Mouse (Mus musculus) forebrain, embryonic 15.5 days (tissue): Measurements from ENCODE around the gene AC124502.3. TPM values are rescaled to one million over a fixed set of nuclear protein-coding genes. Genes with fewer than 3 reads are reported as not detected.

Source experiments
- ATAC-seq: fragments of 200-750 bp; cut with Nextera tagmentation; replicated peaks from 2 replicates; pipeline ENCODE4 v1.8.0; 2017; ENCODE audit warnings: mild to moderate bottlenecking, moderate TSS enrichment, moderate library complexity
- H3K27ac ChIP-seq: fragments of 300-500 bp; sonication (generic); replicated peaks from 2 replicates; pipeline ENCODE4 v1.5.1; 2015; ENCODE audit warnings: mild to moderate bottlenecking, inconsistent platforms
- H3K27me3 ChIP-seq: fragments of 300-500 bp; sonication (generic); 2 replicates; pipeline ENCODE4 v1.6.1; 2015; ENCODE audit warnings: inconsistent platforms
- H3K36me3 ChIP-seq: fragments of 300-500 bp; sonication (generic); 2 replicates; pipeline ENCODE4 v1.6.1; 2015; ENCODE audit warnings: mild to moderate bottlenecking, inconsistent platforms
- H3K4me1 ChIP-seq: fragments of 300-500 bp; sonication (generic); 2 replicates; pipeline ENCODE4 v1.6.1; 2015; ENCODE audit warnings: inconsistent platforms
- H3K4me2 ChIP-seq: fragments of 300-500 bp; sonication (generic); replicated peaks from 2 replicates; pipeline ENCODE4 v1.6.1; 2015; ENCODE audit warnings: mild to moderate bottlenecking, inconsistent platforms
- H3K4me3 ChIP-seq: fragments of 300-500 bp; sonication (generic); 2 replicates; pipeline ENCODE4 v1.5.1; 2015; ENCODE audit warnings: mild to moderate bottlenecking, inconsistent platforms
- H3K9ac ChIP-seq: fragments of 300-500 bp; sonication (generic); replicated peaks from 2 replicates; pipeline ENCODE4 v1.6.1; 2015; ENCODE audit warnings: mild to moderate bottlenecking, inconsistent platforms
- H3K9me3 ChIP-seq: fragments of 300-500 bp; sonication (generic); 2 replicates; pipeline ENCODE4 v1.6.1; 2016; ENCODE audit warnings: inconsistent platforms
- WGBS: fragments of 180-500 bp; shearing (Covaris S2); methylation state at CpG from one replicate; pipeline ENCODE4 v1.1.7; 2015; ENCODE audit warnings: mixed read lengths; 5-methylcytosine and 5-hydroxymethylcytosine counted together
- polyA plus RNA-seq: library from polyadenylated mRNA; unstranded; fragments of >200 nt; fragmentation: Nextera tagmentation; extraction: Ambion mirVana; gene quantifications from 2 replicates; pipeline ENCODE4 v1.2.1, GENCODE M21; 2015

The AC124502.3 gene
- polyA plus RNA-seq, 1 experiment from 2014 or later = 4.0 TPM

DNA sequence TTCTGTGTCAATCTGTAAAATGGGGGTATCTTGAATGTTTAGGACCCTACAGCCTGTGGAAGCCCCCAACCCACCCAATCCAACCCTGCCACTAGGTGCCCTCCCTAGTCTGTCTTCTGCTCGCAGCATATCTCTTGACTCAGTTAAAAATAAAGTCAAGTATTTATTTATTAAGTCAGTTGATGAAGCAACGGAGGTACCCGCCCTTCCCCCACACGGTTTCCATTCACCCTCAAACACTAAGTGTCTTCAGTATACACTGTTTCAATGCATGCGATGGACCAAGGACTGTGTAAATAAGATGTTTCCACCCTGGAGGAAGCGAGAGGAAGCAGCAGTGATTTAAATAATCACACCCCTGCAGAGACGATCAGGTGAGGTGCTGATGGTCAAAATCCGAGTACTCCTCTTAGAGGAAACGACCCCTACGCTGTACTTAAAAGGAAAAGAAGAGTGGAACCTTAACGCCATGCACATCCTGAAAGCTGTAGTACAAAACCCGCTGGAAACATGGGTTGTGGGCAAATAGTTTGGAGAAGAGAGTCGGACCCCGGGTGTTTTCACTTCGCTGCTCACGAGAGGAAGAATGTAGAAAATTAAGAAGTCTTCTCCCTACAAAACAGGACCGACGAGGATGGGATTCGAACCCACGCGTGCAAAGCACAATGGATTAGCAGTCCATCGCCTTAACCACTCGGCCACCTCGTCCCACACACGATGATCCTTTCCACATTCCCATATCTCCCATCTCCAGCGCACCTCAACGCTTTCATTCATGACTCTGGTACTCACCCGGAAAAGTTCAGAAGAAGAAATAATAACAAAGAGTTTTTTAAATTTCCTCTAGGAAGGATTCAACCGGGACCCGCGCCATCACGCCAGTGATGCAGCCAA is 766 bp upstream of the AC124502.3 start:
- H3K4me2 ChIP-seq = peak overlapping the region; percentile 97
- peak overlapping the region; percentile 88 for H3K27ac ChIP-seq
- H3K9me3 ChIP-seq = no peaks in the 10 kb centered on the region
- peak; percentile 55 for ATAC-seq
- H3K4me3 ChIP-seq = peak overlapping the region; percentile 74
- H3K9ac ChIP-seq = peak overlapping the region; percentile 97
- peaks cover 42% of the 10 kb centered on the region for H3K4me1 ChIP-seq
- no peaks in the 10 kb centered on the region for H3K27me3 ChIP-seq
- WGBS = 5% methylated on average over 32 of the region's 32 CpGs
- peaks cover 4% of the 10 kb centered on the region for H3K36me3 ChIP-seq

DNA sequence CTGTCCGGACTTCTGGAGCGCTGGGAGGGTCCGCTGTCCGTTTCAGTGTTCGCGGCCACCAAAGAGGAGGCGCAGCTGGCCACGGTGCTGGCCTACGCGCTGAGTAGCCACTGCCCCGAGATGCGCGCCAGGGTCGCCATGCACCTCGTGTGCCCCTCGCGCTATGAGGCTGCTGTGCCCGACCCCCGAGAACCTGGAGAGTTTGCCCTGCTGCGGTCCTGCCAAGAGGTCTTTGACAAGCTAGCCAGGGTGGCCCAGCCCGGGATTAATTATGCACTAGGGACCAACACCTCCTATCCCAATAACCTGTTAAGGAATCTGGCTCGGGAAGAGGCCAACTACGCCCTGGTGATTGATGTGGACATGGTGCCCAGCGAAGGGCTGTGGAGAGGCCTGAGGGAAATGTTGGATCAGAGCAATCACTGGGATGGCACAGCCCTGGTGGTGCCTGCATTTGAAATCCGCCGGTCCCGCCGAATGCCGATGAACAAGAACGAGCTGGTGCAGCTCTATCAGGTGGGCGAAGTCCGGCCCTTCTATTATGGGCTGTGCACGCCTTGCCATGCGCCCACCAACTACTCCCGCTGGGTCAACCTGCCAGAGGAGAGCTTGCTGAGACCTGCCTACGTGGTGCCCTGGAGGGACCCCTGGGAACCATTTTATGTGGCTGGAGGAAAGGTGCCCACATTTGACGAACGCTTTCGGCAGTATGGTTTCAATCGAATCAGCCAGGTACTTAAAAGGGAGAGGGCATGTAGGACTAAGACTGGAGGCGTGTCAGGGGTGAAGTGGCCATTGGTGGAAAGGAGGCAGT is 817 bp downstream of the AC124502.3 start:
- Histone ChIP-seq H3K9me3 (no peaks in the 10 kb centered on the region), H3K27ac (peak overlapping the region; percentile 88), H3K4me2 (peak overlapping the region; percentile 97), H3K4me3 (peak overlapping the region; percentile 74), H3K9ac (peak overlapping the region; percentile 97), H3K36me3 (peaks cover 13% of the 10 kb centered on the region), H3K27me3 (no peaks in the 10 kb centered on the region), H3K4me1 (peaks cover 42% of the 10 kb centered on the region)
- ATAC-seq = 0 out of 2 replicates have a peak, but pooled peaks have one; percentile 2
- 7% methylated on average over 41 of the region's 41 CpGs for WGBS

- Histone ChIP-seq H3K36me3 (peaks cover 19% of the 10 kb centered on the region), H3K4me2 (peak within 1 kb of the TSS; percentile 97)
- ATAC-seq = peak; percentile 59
Measured at GRCm38 (mm10) chr19:5040862-5041523, 2.3 kb downstream of the AC124502.3 start, which contains the start of gene Brms1. Gene Brms1 (plus strand): TSS chr19:5041354.

GRCm38 (mm10) chr19:5041588-5041987 is 2.9 kb downstream of the AC124502.3 start:
- peaks cover 25% of the 10 kb centered on the region for H3K36me3 ChIP-seq
- H3K9ac ChIP-seq = peak overlapping the region; percentile 76
- peak; percentile 7; the same call in 1 of the 2 replicates for ATAC-seq
- peak overlapping the region; percentile 97 for H3K4me2 ChIP-seq
- H3K9me3 ChIP-seq = no peaks in the 10 kb centered on the region
- 2% methylated on average over 16 of the region's 16 CpGs for WGBS
- no peaks in the 10 kb centered on the region for H3K27me3 ChIP-seq
- H3K27ac ChIP-seq = peak overlapping the region; percentile 67
- H3K4me1 ChIP-seq = peaks cover 42% of the 10 kb centered on the region
- H3K4me3 ChIP-seq = peak overlapping the region; percentile 74

More at GRCm38 (mm10) chr19:5040862-5041523, 2.3 kb downstream of the AC124502.3 start, which contains the start of gene Brms1:
- no peaks in the 10 kb centered on the region for H3K27me3 ChIP-seq
- 7% methylated on average over 40 of the region's 40 CpGs for WGBS
- peaks cover 42% of the 10 kb centered on the region for H3K4me1 ChIP-seq
- peak within 1 kb of the TSS; percentile 74 for H3K4me3 ChIP-seq
- H3K27ac ChIP-seq = peak within 1 kb of the TSS; percentile 67
- H3K9ac ChIP-seq = peak within 1 kb of the TSS; percentile 76
- no peaks in the 10 kb centered on the region for H3K9me3 ChIP-seq

GRCm38 (mm10) chr19:5045531-5045930 is 6.8 kb downstream of the AC124502.3 start:
- Histone ChIP-seq H3K27ac (no peak overlapping the region), H3K4me3 (no peak overlapping the region), H3K9ac (no peak overlapping the region), H3K36me3 (peaks cover 53% of the 10 kb centered on the region), H3K4me2 (no peak overlapping the region), H3K9me3 (no peaks in the 10 kb centered on the region), H3K27me3 (peaks cover 4% of the 10 kb centered on the region; the same call in 1 of the 2 replicates), H3K4me1 (peaks cover 32% of the 10 kb centered on the region)
- 87% methylated on average over 4 of the region's 4 CpGs for whole genome bisulfite sequencing
- no peak for ATAC-seq

DNA sequence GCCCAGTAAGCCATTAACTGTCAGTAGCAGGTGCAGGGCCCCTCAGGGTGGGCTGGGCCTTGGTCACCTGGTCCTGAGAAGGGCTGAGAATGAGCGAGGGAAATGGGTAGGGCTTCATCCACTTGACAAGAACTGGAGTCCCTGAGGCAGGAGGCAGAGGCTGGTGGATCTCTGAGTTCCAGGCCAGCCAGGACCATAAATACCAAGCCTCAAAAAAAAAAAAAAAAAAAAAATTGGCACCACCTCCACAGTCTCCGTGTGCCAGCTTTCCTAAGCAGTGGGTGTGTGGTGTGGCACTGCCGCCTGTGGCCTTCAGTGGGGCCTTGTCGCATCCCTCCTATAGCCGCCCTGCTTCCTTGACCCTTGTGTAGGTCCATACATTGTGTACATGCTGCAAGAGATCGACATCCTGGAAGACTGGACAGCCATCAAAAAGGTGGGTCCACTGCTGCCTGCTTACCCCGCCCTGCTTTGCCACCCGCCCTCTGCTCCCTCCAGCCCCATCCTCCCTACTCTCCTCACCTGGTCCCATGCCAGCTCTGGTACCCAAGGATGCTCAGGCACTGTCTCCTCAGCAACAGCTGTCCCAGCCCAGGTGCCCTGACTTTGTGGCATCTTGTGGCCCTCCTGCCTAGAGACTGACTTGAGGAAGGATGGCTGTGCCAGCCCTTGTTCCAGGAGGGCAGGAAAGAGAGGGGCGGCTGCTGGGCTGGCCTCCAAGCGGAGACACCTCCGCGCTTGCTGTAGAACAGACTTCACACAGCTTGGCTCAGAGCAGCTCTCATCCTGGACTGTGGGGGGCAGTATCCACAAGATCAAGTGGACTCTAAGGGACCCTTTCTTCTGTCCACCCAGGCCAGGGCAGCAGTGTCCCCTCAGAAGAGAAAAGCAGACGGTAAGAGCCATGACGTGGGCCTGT is 9.7 kb downstream of the AC124502.3 start:
- ATAC-seq = no peak
- peaks cover 20% of the 10 kb centered on the region for H3K4me1 ChIP-seq
- peaks cover 48% of the 10 kb centered on the region for H3K36me3 ChIP-seq
- H3K9me3 ChIP-seq = no peaks in the 10 kb centered on the region
- 84% methylated on average over 14 of the region's 14 CpGs for WGBS
- no peak overlapping the region for H3K9ac ChIP-seq
- H3K4me3 ChIP-seq = no peak overlapping the region
- no peak overlapping the region for H3K27ac ChIP-seq
- H3K27me3 ChIP-seq = peaks cover 29% of the 10 kb centered on the region
- H3K4me2 ChIP-seq = no peak overlapping the region

DNA sequence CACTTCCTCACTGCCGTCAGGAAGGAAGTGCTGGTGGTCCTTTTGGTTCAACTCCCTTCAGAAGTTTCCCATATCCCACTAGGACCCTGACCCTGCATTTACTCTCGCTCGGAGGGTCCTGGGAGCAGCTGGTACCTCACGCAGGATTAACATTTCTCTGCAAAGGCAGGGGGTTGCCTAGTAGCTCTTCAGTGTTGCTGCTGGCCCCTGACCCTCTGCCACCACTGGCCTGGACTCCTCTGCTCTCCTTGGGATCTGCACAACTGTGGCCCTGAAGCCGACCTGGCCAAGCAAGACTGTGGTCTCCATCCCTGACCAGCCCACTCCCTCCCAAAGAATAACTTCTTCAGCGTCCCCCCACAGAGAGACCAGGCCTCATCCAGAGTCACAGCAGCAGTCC is 10.6 kb downstream of the AC124502.3 start:
- H3K9ac ChIP-seq = no peak overlapping the region
- H3K4me1 ChIP-seq = peaks cover 20% of the 10 kb centered on the region
- H3K9me3 ChIP-seq = no peaks in the 10 kb centered on the region
- no peak for ATAC-seq
- H3K4me2 ChIP-seq = no peak overlapping the region
- WGBS = 78% methylated on average over 6 of the region's 6 CpGs
- H3K27ac ChIP-seq = 0 out of 2 replicates have a peak overlapping the region, but pooled peaks have one; percentile 17
- H3K36me3 ChIP-seq = peaks cover 41% of the 10 kb centered on the region
- H3K27me3 ChIP-seq = peaks cover 35% of the 10 kb centered on the region
- no peak overlapping the region for H3K4me3 ChIP-seq

GRCm38 (mm10) chr19:5050047-5050905 is 11.6 kb downstream of the AC124502.3 start, which contains the start of gene Rin1:
Gene Rin1 (plus strand): TSS chr19:5050481.
- Histone ChIP-seq H3K36me3 (peaks cover 35% of the 10 kb centered on the region), H3K27me3 (peaks cover 35% of the 10 kb centered on the region), H3K9me3 (no peaks in the 10 kb centered on the region), H3K27ac (0 out of 2 replicates have a peak within 1 kb of the TSS, but pooled peaks have one; percentile 17), H3K4me2 (no peak within 1 kb of the TSS), H3K9ac (no peak within 1 kb of the TSS), H3K4me1 (peaks cover 20% of the 10 kb centered on the region), H3K4me3 (no peak within 1 kb of the TSS)
- WGBS = 18% methylated on average over 13 of the region's 14 CpGs
- ATAC-seq = peak; percentile 59

DNA sequence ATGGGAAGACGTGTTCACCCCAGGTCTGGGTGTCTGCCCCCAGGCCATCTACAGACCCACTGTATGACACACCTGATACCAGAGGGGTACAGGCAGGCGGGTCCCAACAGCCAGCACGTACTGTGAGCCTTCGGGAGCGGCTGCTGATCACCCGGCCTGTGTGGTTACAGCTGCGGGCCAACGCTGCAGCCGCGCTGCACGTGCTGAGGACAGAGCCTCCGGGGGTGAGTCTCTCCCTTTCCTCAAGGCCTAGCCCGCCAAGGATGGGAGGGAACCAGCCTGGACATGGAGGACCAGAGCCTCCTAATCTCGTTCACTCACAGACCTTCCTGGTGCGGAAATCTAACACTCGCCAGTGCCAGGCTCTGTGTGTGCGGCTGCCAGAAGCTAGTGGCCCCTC is 12.3 kb downstream of the AC124502.3 start:
- Histone ChIP-seq H3K4me1 (peaks cover 20% of the 10 kb centered on the region), H3K9ac (no peak overlapping the region), H3K27me3 (peaks cover 35% of the 10 kb centered on the region), H3K27ac (no peak overlapping the region), H3K36me3 (peaks cover 33% of the 10 kb centered on the region), H3K4me3 (no peak overlapping the region), H3K4me2 (no peak overlapping the region), H3K9me3 (no peaks in the 10 kb centered on the region)
- no peak for ATAC-seq
- WGBS = 7% methylated on average over 17 of the region's 17 CpGs

- no peak overlapping the region for H3K27ac ChIP-seq
- peaks cover 23% of the 10 kb centered on the region for H3K4me1 ChIP-seq
- H3K9me3 ChIP-seq = no peaks in the 10 kb centered on the region
- 33% methylated on average over 3 of the region's 3 CpGs for WGBS
- H3K27me3 ChIP-seq = peaks cover 35% of the 10 kb centered on the region
- H3K4me3 ChIP-seq = no peak overlapping the region
- H3K36me3 ChIP-seq = peaks cover 28% of the 10 kb centered on the region
- H3K4me2 ChIP-seq = no peak overlapping the region
- no peak for ATAC-seq
- H3K9ac ChIP-seq = no peak overlapping the region
Measured at GRCm38 (mm10) chr19:5051515-5051914, 12.8 kb downstream of the AC124502.3 start.
